Mouse (Mus musculus): ENCODE measurements at regions not wholly inside any gene's neighbourhood (a gene's known extent, or its start where the extent isn't known, plus 50 kb on each side); places are given as distances from the start of the nearest gene placed in this dataset.

DNA sequence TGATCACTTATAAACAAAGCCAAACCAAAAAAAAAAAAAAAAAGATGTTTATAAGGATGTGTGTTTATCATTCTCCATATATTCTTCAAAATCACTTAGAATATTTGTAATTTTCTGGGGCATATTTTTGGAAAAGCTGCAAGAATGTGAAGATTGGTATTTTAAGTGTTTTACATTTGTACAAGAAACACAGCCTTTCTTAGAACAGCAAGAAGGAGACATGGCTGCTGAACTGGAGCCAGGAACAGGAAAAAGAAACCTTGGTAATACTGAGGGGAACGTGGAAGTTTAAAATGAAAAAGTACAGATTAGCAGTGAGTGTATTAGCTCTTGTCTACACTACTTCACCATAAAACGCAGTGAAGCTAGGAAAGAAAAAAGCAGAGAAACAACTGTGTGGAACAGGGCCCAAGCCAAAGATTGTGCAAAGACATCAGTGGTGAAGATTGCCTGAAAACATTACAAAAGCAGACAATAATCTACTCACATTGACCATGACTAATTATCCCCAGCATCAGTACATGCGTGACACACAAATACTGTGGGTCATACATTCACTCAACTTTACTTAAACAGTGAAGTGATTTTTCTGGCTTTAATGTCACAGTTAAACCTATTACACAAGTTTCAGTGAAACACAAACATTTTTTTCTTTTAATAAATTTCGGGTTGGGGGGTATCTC is 122.8 kb upstream of the Vegfc start:
- in situ Hi-C loops (cut with MboI, MseI), result loop anchor here (10.0 kb wide), 1 partner anchor 1190 kb away; no protein-coding TSS in a partner anchor

DNA sequence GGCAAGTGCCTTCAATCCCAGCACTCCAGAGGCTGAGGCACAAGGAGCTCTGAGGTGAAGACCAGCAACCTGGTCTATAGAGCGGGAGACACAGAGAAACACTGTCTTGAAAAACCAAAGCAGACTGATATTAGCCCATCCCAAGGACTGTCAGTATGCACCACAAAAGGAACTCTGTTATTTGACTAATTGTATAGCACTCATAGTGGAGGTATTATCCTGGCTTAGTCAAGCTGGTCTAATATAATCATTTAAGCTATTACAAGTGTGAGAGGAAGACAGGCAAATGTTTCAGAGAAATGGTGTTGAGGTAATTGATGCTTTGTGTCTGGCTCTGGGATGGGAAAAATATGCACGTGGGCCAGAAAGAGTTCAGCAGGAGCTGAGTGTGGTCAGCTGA is 121.3 kb upstream of the Vegfc start:
- in situ Hi-C loops (cut with MboI, MseI), result loop anchor here (10.0 kb wide), 1 partner anchor 1191 kb away; no protein-coding TSS in a partner anchor

DNA sequence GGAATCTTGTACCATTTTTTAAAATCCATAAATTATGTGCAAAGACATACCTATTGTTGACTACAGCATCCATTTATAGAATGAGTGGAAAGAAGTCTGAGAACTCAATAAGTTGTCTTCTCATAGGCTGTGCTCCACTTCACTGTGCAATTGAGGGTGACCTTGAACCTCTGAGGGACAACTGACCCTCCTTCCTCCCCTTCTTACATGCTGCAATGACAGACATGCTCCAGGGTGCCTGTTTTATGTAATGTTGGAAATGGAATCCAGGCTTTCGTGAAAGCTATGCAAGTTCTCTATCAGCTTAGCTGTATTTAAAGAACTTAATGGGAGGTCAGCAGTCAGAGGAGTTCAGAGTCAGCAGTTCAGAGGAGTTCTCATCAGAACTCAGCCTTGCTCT is 118.9 kb upstream of the Vegfc start:
- in situ Hi-C loops (cut with MboI, MseI), result loop anchor here (10.0 kb wide), 1 partner anchor 1194 kb away; no protein-coding TSS in a partner anchor

DNA sequence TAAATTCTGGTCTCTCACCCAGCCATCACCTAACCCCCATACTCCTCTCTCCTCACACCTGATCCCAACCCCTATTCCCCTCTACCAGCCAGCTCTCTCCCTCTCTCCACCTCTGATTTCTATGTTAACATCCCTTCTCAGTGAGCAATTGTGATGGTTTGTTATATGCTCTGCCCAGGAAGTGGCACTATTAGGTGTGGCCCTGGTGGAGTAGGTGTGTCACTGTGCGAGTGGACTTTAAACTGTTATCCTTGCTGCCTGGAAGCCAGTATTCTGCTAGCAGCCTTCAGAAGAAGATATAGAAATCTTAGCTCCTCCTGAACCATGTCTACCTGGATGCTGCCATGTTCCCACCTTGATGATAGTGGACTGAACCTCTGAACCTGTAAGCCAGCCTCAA is 114.4 kb upstream of the Vegfc start:
- in situ Hi-C loops (cut with MboI, MseI), result no loop called here

DNA sequence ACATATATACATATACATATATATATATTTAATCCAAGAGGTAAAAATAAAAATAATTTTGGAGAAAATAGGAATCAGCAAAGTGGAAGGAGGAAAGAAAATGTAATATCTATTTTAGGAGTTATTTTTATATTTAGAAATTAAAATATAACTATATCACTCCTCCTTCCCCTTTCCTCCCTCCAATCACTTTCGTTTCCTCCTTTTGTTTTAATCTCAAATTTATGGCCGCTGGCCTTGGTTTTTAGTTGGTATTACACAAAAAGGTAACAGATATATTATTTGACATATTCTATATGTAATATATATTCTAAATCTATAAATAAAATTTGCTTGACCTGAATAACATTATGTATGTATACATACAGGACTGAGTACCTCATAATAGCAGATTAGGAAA is 93.1 kb upstream of the Vegfc start:
- in situ Hi-C loops (cut with MboI, MseI), result no loop called here

DNA sequence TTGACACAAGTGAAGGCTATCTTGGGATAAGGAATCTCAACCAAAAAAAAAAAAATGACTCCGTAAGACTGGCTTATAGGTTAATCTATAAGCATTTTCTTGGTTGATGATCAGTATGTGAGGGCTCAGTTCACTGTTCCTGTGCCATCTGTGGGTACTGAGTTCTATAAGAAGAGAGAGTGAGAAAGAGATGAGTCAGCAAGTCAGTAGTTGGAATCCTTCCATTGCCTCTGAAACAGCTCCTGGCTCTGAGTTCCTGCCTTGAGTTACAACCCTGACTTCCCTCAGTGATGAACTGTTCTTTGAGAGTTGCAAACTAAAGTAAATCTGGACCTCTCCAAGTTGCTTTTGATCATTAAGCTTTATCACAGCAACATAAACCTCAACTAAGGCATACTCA is 91.7 kb upstream of the Vegfc start:
- in situ Hi-C loops (cut with MboI, MseI), result no loop called here

DNA sequence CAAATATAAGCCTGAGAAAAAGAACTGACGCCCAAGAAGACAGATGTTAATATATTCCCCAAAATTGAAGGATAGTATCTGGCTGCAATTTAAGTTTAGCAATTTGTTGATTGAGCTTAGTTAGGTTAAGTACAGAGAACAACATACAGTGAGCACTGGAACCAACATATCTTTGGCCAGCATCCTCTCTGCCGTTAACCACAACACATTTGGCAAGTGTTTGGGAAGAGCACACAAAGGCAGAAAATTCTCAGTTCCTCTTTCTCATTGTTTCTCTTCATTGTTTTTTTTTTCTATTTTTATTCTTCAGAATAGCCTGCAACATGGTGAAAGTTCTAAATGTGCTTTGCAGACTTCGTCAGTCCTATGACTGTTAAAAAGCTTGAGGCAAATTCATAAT is 83.2 kb upstream of the Vegfc start:
- in situ Hi-C loops (cut with MboI, MseI), result no loop called here

DNA sequence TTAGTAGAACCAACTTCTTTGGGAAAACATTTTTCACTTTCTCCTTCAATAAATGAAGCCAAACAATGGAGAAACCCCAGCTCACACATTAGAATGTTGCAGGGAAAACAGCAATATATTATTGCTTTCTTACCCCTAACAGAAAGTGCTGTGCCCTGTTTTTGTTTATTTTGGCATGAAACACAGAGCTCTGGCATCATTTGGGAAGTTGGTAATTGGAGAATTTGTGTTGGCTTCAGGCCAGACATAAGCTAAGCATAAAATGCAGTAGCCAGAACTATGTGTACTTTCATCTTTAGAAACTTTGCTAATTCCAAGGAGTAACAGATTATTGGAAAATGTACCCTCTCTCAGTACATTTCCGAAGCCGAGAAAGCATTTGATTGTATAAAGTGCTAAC is 79.9 kb upstream of the Vegfc start:
- in situ Hi-C loops (cut with MboI, MseI), result no loop called here

DNA sequence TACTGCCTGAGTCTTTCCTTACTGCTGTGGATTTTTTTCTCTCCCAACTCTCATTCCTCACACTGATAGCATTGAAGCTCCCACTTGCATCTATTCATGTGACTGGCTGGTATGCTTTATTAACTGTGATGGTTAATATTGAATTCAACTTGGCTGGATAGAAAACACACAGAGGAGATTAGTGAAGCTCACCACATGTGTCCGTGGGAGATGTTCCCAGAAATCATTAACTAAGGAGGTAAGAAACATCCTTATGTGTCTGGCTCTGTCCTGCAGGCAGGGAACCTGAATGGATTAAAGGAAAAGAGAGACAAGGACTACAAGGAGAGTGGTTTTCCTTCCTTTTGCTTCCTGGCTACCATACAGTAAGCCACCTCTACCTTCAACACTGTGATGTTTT is 74.5 kb upstream of the Vegfc start:
- in situ Hi-C loops (cut with MboI, MseI), result no loop called here

DNA sequence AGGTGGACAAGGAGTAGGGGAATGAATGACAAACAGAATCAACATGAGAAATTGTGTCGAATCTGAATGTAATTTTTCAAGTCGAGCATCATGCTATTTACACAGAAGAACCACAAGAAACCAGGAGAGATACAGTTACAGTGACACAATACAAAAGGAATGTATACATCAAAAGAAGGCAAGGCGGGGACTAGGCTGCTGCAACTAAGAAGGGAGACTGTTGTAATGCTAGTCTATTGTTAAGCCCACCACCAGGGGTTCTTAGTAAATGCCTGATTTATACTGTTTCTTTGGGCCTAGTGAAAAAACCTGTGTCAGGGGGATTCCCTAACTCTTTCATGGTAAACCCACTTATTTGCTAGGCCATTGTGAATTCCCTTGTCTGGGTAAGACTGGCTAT is 63.3 kb upstream of the Vegfc start:
- in situ Hi-C loops (cut with MboI, MseI), result no loop called here

DNA sequence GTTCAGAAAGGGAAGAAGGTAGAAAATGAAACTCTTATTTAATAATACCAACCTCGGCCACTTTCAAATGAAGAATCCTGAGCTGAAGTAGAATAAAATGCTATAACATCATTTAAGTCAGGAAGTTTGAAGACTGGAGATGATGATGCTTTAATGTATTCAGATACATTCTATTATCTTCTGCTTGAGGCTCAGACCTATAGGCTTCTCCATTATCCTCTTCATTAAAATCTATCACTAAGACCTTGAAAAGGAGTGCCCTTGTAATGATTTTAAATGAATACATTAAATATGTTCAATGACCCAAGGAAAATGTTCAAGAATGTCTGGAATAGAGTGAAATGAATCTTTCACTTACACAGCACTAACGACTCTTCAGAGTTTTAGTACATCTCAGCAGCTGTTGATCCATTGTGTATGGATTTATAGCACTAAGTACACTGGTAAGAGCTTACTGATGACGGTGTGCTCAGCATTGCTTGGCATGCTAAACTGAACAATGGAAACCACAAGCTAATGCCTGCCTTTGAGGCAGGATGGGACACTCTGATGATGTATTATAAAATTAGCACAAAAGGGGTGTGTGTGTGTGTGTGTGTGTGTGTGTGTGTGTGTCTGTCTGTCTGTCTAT is 58.8 kb upstream of the Vegfc start:
- in situ Hi-C loops (cut with MboI, MseI), result no loop called here

All from regulatory T cell (primary cell).